Mouse (Mus musculus) mature B cell (primary cell): ENCODE measurements around the gene 4930562C15Rik.

ENCODE experiments used
- in situ Hi-C: fragments of 300-500 bp; cut with MboI; formaldehyde crosslinking; loops from 2 replicates; pipeline ENCODE4 v1.14.3; 2019

Gene 4930562C15Rik

GRCm38 (mm10) chr16:4890201-4890709 lies 55.0 kb downstream of the 4930562C15Rik start:
- in situ Hi-C loops: no loop called here

- in situ Hi-C loops: no loop called here
These were observed 57.0 kb downstream of the 4930562C15Rik start for GRCm38 (mm10) chr16:4892171-4892570.

GRCm38 (mm10) chr16:4894201-4894908 lies 59.1 kb downstream of the 4930562C15Rik start:
- in situ Hi-C loops: no loop called here

GRCm38 (mm10) chr16:4896249-4897027 lies 61.2 kb downstream of the 4930562C15Rik start:
- in situ Hi-C loops: no loop called here

- in situ Hi-C loops: no loop called here
These were observed 62.0 kb downstream of the 4930562C15Rik start for GRCm38 (mm10) chr16:4897146-4897730.

GRCm38 (mm10) chr16:4898881-4899280 lies 63.7 kb downstream of the 4930562C15Rik start:
- in situ Hi-C loops: no loop called here

GRCm38 (mm10) chr16:4899711-4900110 lies 64.5 kb downstream of the 4930562C15Rik start:
- in situ Hi-C loops: no loop called here

GRCm38 (mm10) chr16:4901167-4901566 lies 66.0 kb downstream of the 4930562C15Rik start:
- in situ Hi-C loops: no loop called here

GRCm38 (mm10) chr16:4902390-4902789 lies 67.2 kb downstream of the 4930562C15Rik start:
- in situ Hi-C loops: no loop called here

GRCm38 (mm10) chr16:4903491-4904102 lies 68.4 kb downstream of the 4930562C15Rik start:
- in situ Hi-C loops: no loop called here

- in situ Hi-C loops: no loop called here
These were observed 69.7 kb downstream of the 4930562C15Rik start for GRCm38 (mm10) chr16:4904878-4905277.

GRCm38 (mm10) chr16:4905591-4905990 lies 70.4 kb downstream of the 4930562C15Rik start:
- in situ Hi-C loops: no loop called here

- in situ Hi-C loops: no loop called here
These were observed 71.3 kb downstream of the 4930562C15Rik start for GRCm38 (mm10) chr16:4906559-4906958.

GRCm38 (mm10) chr16:4907386-4907785 lies 72.2 kb downstream of the 4930562C15Rik start:
- in situ Hi-C loops: no loop called here

GRCm38 (mm10) chr16:4907972-4908371 lies 72.8 kb downstream of the 4930562C15Rik start:
- in situ Hi-C loops: no loop called here

GRCm38 (mm10) chr16:4909745-4910144 lies 74.5 kb downstream of the 4930562C15Rik start:
- in situ Hi-C loops: no loop called here

GRCm38 (mm10) chr16:4910758-4911157 lies 75.5 kb downstream of the 4930562C15Rik start:
- in situ Hi-C loops: no loop called here

- in situ Hi-C loops: no loop called here
These were observed 76.9 kb downstream of the 4930562C15Rik start for GRCm38 (mm10) chr16:4912074-4912648.

- in situ Hi-C loops: no loop called here
These were observed 77.9 kb downstream of the 4930562C15Rik start for GRCm38 (mm10) chr16:4912907-4913782.
